Mouse (Mus musculus) liver, embryonic 11.5 days (tissue): ENCODE data around the gene 0610009B22Rik. TPM values are rescaled to one million over a fixed set of nuclear protein-coding genes. Genes with fewer than 3 reads are reported as not detected.

ENCODE experiments used
- ATAC-seq: fragments of 200-750 bp; cut with Nextera tagmentation; replicated peaks from 2 replicates; pipeline ENCODE4 v1.8.0; 2017; ENCODE audit warnings: moderate number of reproducible peaks, mild to moderate bottlenecking, moderate TSS enrichment, moderate library complexity; ENCODE audit not compliant: low FRiP score
- DNase-seq: peaks from one replicate; pipeline ENCODE4 v3.0.0-alpha.2; 2017; ENCODE audit warnings: low spot score
- H3K27ac ChIP-seq: fragments of 300-500 bp; sonication (generic); 2 replicates; pipeline ENCODE4 v1.5.1; 2014; ENCODE audit warnings: mild to moderate bottlenecking, low read depth, low read length, control low read depth
- H3K27me3 ChIP-seq: fragments of 300-500 bp; sonication (generic); replicated peaks from 2 replicates; pipeline ENCODE4 v1.6.1; 2014; ENCODE audit warnings: low read length, mixed read lengths; ENCODE audit not compliant: control insufficient read depth, insufficient read depth
- H3K36me3 ChIP-seq: fragments of 300-500 bp; sonication (generic); 2 replicates; pipeline ENCODE4 v1.6.1; 2014; ENCODE audit warnings: mild to moderate bottlenecking, low read length, moderate library complexity, mixed read lengths; ENCODE audit not compliant: control insufficient read depth, insufficient read depth
- H3K4me1 ChIP-seq: fragments of 300-500 bp; sonication (generic); replicated peaks from 2 replicates; pipeline ENCODE4 v1.6.1; 2014; ENCODE audit warnings: low read length, mixed read lengths; ENCODE audit not compliant: control insufficient read depth, insufficient read depth
- H3K4me2 ChIP-seq: fragments of 300-500 bp; sonication (generic); 2 replicates; pipeline ENCODE4 v1.6.1; 2014; ENCODE audit warnings: mild to moderate bottlenecking, control low read depth, moderate library complexity
- H3K4me3 ChIP-seq: fragments of 300-500 bp; sonication (generic); 2 replicates; pipeline ENCODE4 v1.5.1; 2014; ENCODE audit warnings: low read depth, low read length, control low read depth
- H3K9ac ChIP-seq: fragments of 300-500 bp; sonication (generic); 2 replicates; pipeline ENCODE4 v1.6.1; 2014; ENCODE audit warnings: low read depth, low read length, control low read depth
- H3K9me3 ChIP-seq: fragments of 300-500 bp; sonication (generic); 2 replicates; pipeline ENCODE4 v1.6.1; 2016; ENCODE audit warnings: low read length, inconsistent platforms, mixed read lengths; ENCODE audit not compliant: control insufficient read depth
- WGBS: fragments of 180-500 bp; shearing (Covaris S2); extraction: QIAGEN DNeasy Blood & Tissue Kit; methylation state at CpG from one replicate; pipeline ENCODE4 v1.1.7; 2014; 5-methylcytosine and 5-hydroxymethylcytosine counted together
- polyA plus RNA-seq: library from polyadenylated mRNA; unstranded; fragments of >200 nt; fragmentation: Nextera tagmentation; extraction: Ambion mirVana; gene quantifications from 2 replicates; pipeline ENCODE4 v1.2.1, GENCODE M21; 2014

0610009B22Rik gene
- polyA plus RNA-seq, 1 experiment from 2014 or later, result 60.4 TPM

DNA sequence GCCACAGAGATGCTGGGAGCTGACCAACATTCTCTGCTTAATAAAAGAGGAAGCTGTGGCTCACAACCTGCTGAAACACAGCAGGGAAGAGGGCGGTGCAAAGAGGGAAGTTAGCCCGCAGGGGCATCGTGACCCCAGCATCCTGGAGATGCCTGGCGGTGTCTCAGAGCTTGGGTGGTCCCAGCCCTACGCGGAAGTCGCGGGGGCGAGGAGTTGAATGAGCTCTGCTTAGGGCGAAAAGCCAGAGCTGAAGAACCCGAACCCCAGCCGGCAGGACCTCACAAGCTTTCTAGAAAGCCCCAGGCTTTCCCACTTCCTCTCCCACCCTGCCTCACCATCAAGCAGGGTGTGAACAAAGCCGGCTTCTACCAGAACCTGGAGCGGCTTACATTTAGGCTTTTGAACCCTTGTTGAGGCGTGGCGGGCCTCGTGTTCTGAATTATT is 50.7 kb downstream of the 0610009B22Rik start:
- Histone ChIP-seq H3K27me3 (no peaks in the 10 kb centered on the region), H3K9me3 (no peaks in the 10 kb centered on the region), H3K27ac (peak overlapping the region; percentile 48), H3K9ac (peak overlapping the region; percentile 57), H3K4me3 (peak overlapping the region; percentile 35), H3K4me2 (peak overlapping the region; percentile 60), H3K36me3 (no peaks in the 10 kb centered on the region), H3K4me1 (peaks cover 10% of the 10 kb centered on the region)
- DNase-seq (peak; percentile 61), ATAC-seq (no peak)
- 7% methylated on average over 17 of the region's 17 CpGs for WGBS

- Histone ChIP-seq H3K9ac (peak overlapping the region; percentile 81), H3K4me3 (peak overlapping the region; percentile 70), H3K27me3 (no peaks in the 10 kb centered on the region), H3K4me2 (peak overlapping the region; percentile 77), H3K27ac (peak overlapping the region; percentile 87), H3K36me3 (no peaks in the 10 kb centered on the region), H3K9me3 (no peaks in the 10 kb centered on the region), H3K4me1 (peaks cover 10% of the 10 kb centered on the region)
- DNase-seq, result peak; percentile 65
- ATAC-seq, result peak; percentile 54
- WGBS, result 3% methylated on average over 6 of the region's 6 CpGs
These were observed 52.4 kb downstream of the 0610009B22Rik start for GRCm38 (mm10) chr11:51636323-51636684.

DNA sequence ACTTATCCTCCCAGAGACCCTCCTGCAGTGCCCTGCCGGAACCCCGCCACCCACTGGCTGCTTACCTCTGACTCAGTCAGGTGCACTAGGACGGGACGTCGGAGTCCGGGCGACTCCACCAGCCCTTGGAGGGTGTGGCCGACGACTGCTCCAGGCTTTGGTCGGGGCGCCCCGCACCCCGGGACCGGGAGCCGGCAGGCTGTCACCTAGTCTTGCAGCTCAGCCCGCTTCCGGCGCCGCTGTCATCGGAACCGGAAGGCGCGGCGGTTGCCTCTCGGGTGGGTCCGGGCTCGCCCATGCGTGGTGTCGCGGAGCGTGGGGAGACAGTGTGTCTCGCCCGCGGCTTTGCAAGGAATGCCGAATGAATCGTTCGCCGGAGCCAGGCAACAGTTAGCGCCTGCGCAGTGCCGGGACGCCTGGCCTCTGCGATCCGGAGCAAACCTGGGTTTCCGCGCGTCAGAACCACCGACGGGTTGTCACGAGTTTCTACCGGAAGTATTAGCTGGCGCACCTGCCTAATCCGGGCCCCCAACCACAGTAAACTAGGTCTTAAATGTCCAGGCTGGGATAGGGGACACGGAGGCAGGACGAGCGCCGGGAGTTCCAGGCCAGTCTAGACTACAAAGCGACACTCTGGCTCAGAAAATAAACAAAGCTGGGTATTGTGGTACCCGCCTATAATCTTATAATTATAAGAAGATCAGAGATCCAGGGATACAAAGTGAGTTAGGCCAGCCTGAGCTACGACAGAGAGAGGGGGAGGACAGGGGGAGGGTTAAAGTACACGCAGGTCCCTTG is 53.0 kb downstream of the 0610009B22Rik start, which contains the start of gene Rmnd5b:
TSS of gene Rmnd5b (minus strand) at position 372 of the 798 bp plus-strand sequence.
- DNase-seq (peak; percentile 87), ATAC-seq (peak; percentile 74)
- H3K9ac ChIP-seq, result peak within 1 kb of the TSS; percentile 81
- H3K27me3 ChIP-seq, result no peaks in the 10 kb centered on the region
- H3K27ac ChIP-seq, result peak within 1 kb of the TSS; percentile 87
- H3K4me2 ChIP-seq, result peak within 1 kb of the TSS; percentile 77
- no peaks in the 10 kb centered on the region for H3K9me3 ChIP-seq
- H3K4me1 ChIP-seq, result peaks cover 10% of the 10 kb centered on the region
- WGBS, result under 1% methylated on average over 61 of the region's 61 CpGs
- peak within 1 kb of the TSS; percentile 70 for H3K4me3 ChIP-seq
- H3K36me3 ChIP-seq, result no peaks in the 10 kb centered on the region; the same call in 1 of the 2 replicates

Other genes starting within 250 kb of the 0610009B22Rik start
- 28.6 and 29.8 TPM in 2 replicates for gene Phykpl, start 104.1 kb downstream of the 0610009B22Rik start, polyA plus RNA-seq
- gene Hnrnpab, start 82.0 kb downstream of the 0610009B22Rik start, polyA plus RNA-seq, result 552 and 577 TPM in 2 replicates
- gene Nhp2, start 69.1 kb downstream of the 0610009B22Rik start, polyA plus RNA-seq, result 347 and 349 TPM in 2 replicates
- 47.8 and 52.2 TPM in 2 replicates for gene Rmnd5b, start 53.0 kb downstream of the 0610009B22Rik start, polyA plus RNA-seq
- 7.2 and 7.9 TPM in 2 replicates for gene N4bp3, start 38.0 kb downstream of the 0610009B22Rik start, polyA plus RNA-seq
- gene D930048N14Rik, start 37.9 kb downstream of the 0610009B22Rik start, polyA plus RNA-seq, result 1.3 and 1.5 TPM in 2 replicates
- 16.8 and 18.1 TPM in 2 replicates for gene Sec24a, start 74.8 kb upstream of the 0610009B22Rik start, polyA plus RNA-seq
- gene Sar1b, start 74.8 kb upstream of the 0610009B22Rik start, polyA plus RNA-seq, result 110 and 122 TPM in 2 replicates
- 0.59 and 1.2 TPM in 2 replicates for gene Jade2, start 168.8 kb upstream of the 0610009B22Rik start, polyA plus RNA-seq